Mouse (Mus musculus) midbrain, embryonic 11.5 days (tissue): ENCODE data around the gene Cep128. TPM values are rescaled to one million over a fixed set of nuclear protein-coding genes. Genes with fewer than 3 reads are reported as not detected.

Experiments used
- ATAC-seq: fragments of 200-750 bp; cut with Nextera tagmentation; 2 replicates; pipeline ENCODE4 v1.8.0; 2017; ENCODE audit warnings: moderate TSS enrichment, moderate library complexity; ENCODE audit not compliant: low FRiP score
- DNase-seq: peaks from one replicate; pipeline ENCODE4 v3.0.0; 2015; ENCODE audit warnings: low spot score; ENCODE audit errors: missing footprints
- H3K27ac ChIP-seq: fragments of 300-500 bp; sonication (generic); 2 replicates; pipeline ENCODE4 v1.5.1; 2014; ENCODE audit warnings: low read depth, low read length
- H3K27me3 ChIP-seq: fragments of 300-500 bp; sonication (generic); 2 replicates; pipeline ENCODE4 v1.6.1; 2014; ENCODE audit warnings: mild to moderate bottlenecking, low read length, moderate library complexity, mixed read lengths; ENCODE audit not compliant: control insufficient read depth, insufficient read depth
- H3K36me3 ChIP-seq: fragments of 300-500 bp; sonication (generic); 2 replicates; pipeline ENCODE4 v1.6.1; 2014; ENCODE audit warnings: mild to moderate bottlenecking, low read length, moderate library complexity, mixed read lengths; ENCODE audit not compliant: control insufficient read depth, insufficient read depth
- H3K4me1 ChIP-seq: fragments of 300-500 bp; sonication (generic); 2 replicates; pipeline ENCODE4 v1.6.1; 2014; ENCODE audit warnings: low read length; ENCODE audit not compliant: control insufficient read depth, insufficient read depth
- H3K4me2 ChIP-seq: fragments of 300-500 bp; sonication (generic); 2 replicates; pipeline ENCODE4 v1.6.1; 2014; ENCODE audit warnings: mild to moderate bottlenecking, moderate library complexity
- H3K4me3 ChIP-seq: fragments of 300-500 bp; sonication (generic); 2 replicates; pipeline ENCODE4 v1.5.1; 2014; ENCODE audit warnings: low read depth, low read length
- H3K9ac ChIP-seq: fragments of 300-500 bp; sonication (generic); 2 replicates; pipeline ENCODE4 v1.6.1; 2014; ENCODE audit warnings: low read length
- H3K9me3 ChIP-seq: fragments of 300-500 bp; sonication (generic); 2 replicates; pipeline ENCODE4 v1.6.1; 2016; ENCODE audit warnings: low read length; ENCODE audit not compliant: control insufficient read depth
- WGBS: fragments of 180-500 bp; shearing (Covaris S2); extraction: QIAGEN DNeasy Blood & Tissue Kit; methylation state at CpG from one replicate; pipeline ENCODE4 v1.1.7; 2014; 5-methylcytosine and 5-hydroxymethylcytosine counted together
- polyA plus RNA-seq: library from polyadenylated mRNA; unstranded; fragments of >200 nt; fragmentation: Nextera tagmentation; extraction: Ambion mirVana; gene quantifications from 2 replicates; pipeline ENCODE4 v1.2.1, GENCODE M21; 2014

Gene Cep128
- polyA plus RNA-seq = 9.5 and 11.0 TPM in 2 replicates

GRCm38 (mm10) chr12:91384281-91385017, at the start of gene Cep128, which contains the start of gene Tshr:
Gene Cep128, minus strand, starts transcription at chr12:91384409.
Gene Tshr, plus strand, starts transcription at chr12:91384563.
- 2% methylated on average over 27 of the region's 27 CpGs for WGBS
- H3K4me2 ChIP-seq = peak within 1 kb of the TSS; percentile 90
- peak within 1 kb of the TSS; percentile 65 for H3K4me3 ChIP-seq
- H3K27me3 ChIP-seq = no peaks in the 10 kb centered on the region
- ATAC-seq (peak; percentile 100), DNase-seq (peak; percentile 98)
- H3K36me3 ChIP-seq = no peaks in the 10 kb centered on the region
- H3K9ac ChIP-seq = peak within 1 kb of the TSS; percentile 68
- no peak within 1 kb of the TSS for H3K27ac ChIP-seq
- no peaks in the 10 kb centered on the region for H3K4me1 ChIP-seq
- H3K9me3 ChIP-seq = no peaks in the 10 kb centered on the region

- Histone ChIP-seq H3K4me2 (no peak overlapping the region), H3K27me3 (no peaks in the 10 kb centered on the region), H3K27ac (no peak overlapping the region), H3K9ac (no peak overlapping the region), H3K4me1 (no peaks in the 10 kb centered on the region), H3K36me3 (no peaks in the 10 kb centered on the region), H3K4me3 (no peak overlapping the region), H3K9me3 (no peaks in the 10 kb centered on the region)
- 0 out of 2 replicates have a peak, but pooled peaks have one; percentile 40 for ATAC-seq
- DNase-seq = peak; percentile 53
- 55% methylated on average over 2 of the region's 2 CpGs for WGBS
These were observed 42.9 kb upstream of the Cep128 start for GRCm38 (mm10) chr12:91427129-91427528.

GRCm38 (mm10) chr12:91426499-91426898, 42.3 kb upstream of the Cep128 start:
- no peaks in the 10 kb centered on the region for H3K27me3 ChIP-seq
- H3K9ac ChIP-seq = no peak overlapping the region
- H3K36me3 ChIP-seq = no peaks in the 10 kb centered on the region
- H3K4me2 ChIP-seq = no peak overlapping the region
- WGBS = 47% methylated on average over 4 of the region's 4 CpGs
- ATAC-seq = 0 out of 2 replicates have a peak, but pooled peaks have one; percentile 59
- H3K4me1 ChIP-seq = no peaks in the 10 kb centered on the region
- DNase-seq = no peak
- no peaks in the 10 kb centered on the region for H3K9me3 ChIP-seq
- H3K27ac ChIP-seq = no peak overlapping the region
- H3K4me3 ChIP-seq = no peak overlapping the region

GRCm38 (mm10) chr12:91423125-91423820, 39.1 kb upstream of the Cep128 start:
- WGBS = 71% methylated on average over 11 of the region's 11 CpGs
- Histone ChIP-seq H3K4me2 (no peak overlapping the region), H3K4me3 (no peak overlapping the region), H3K27me3 (no peaks in the 10 kb centered on the region), H3K9me3 (no peaks in the 10 kb centered on the region), H3K4me1 (no peaks in the 10 kb centered on the region), H3K27ac (no peak overlapping the region), H3K9ac (no peak overlapping the region; the same call in 1 of the 2 replicates), H3K36me3 (no peaks in the 10 kb centered on the region)
- DNase-seq (peak; percentile 84), ATAC-seq (peak; percentile 64; the same call in 1 of the 2 replicates)

GRCm38 (mm10) chr12:91421272-91421671, 37.1 kb upstream of the Cep128 start:
- peak; percentile 82 for DNase-seq
- Histone ChIP-seq H3K4me1 (no peaks in the 10 kb centered on the region), H3K9ac (no peak overlapping the region), H3K4me2 (no peak overlapping the region), H3K27ac (no peak overlapping the region), H3K9me3 (no peaks in the 10 kb centered on the region), H3K36me3 (no peaks in the 10 kb centered on the region), H3K4me3 (no peak overlapping the region), H3K27me3 (no peaks in the 10 kb centered on the region)
- ATAC-seq = peak; percentile 38; the same call in 1 of the 2 replicates
- WGBS = 52% methylated on average over 9 of the region's 9 CpGs

- no peak overlapping the region for H3K9ac ChIP-seq
- no peaks in the 10 kb centered on the region for H3K9me3 ChIP-seq
- DNase-seq (peak; percentile 94), ATAC-seq (no peak)
- no peak overlapping the region for H3K27ac ChIP-seq
- no peaks in the 10 kb centered on the region for H3K4me1 ChIP-seq
- no peaks in the 10 kb centered on the region for H3K36me3 ChIP-seq
- 50% methylated on average over 7 of the region's 7 CpGs for WGBS
- H3K4me2 ChIP-seq = no peak overlapping the region
- H3K27me3 ChIP-seq = no peaks in the 10 kb centered on the region
- no peak overlapping the region for H3K4me3 ChIP-seq
These were observed 34.6 kb upstream of the Cep128 start for GRCm38 (mm10) chr12:91418791-91419190.

- no peaks in the 10 kb centered on the region for H3K36me3 ChIP-seq
- H3K4me1 ChIP-seq = no peaks in the 10 kb centered on the region
- no peak overlapping the region for H3K4me2 ChIP-seq
- ATAC-seq (no peak), DNase-seq (no peak)
- no peak overlapping the region for H3K4me3 ChIP-seq
- 91% methylated on average over 7 of the region's 7 CpGs for WGBS
- no peak overlapping the region for H3K27ac ChIP-seq
- H3K9me3 ChIP-seq = no peaks in the 10 kb centered on the region
- H3K9ac ChIP-seq = no peak overlapping the region
- no peaks in the 10 kb centered on the region for H3K27me3 ChIP-seq
These were observed 32.6 kb upstream of the Cep128 start for GRCm38 (mm10) chr12:91416828-91417227.

GRCm38 (mm10) chr12:91415112-91415511, 30.9 kb upstream of the Cep128 start:
- no peak overlapping the region for H3K4me3 ChIP-seq
- no peak overlapping the region for H3K4me2 ChIP-seq
- H3K4me1 ChIP-seq = no peaks in the 10 kb centered on the region
- H3K27me3 ChIP-seq = no peaks in the 10 kb centered on the region
- no peaks in the 10 kb centered on the region for H3K9me3 ChIP-seq
- no peak overlapping the region for H3K27ac ChIP-seq
- H3K36me3 ChIP-seq = no peaks in the 10 kb centered on the region
- no peak for ATAC-seq
- no peak overlapping the region for H3K9ac ChIP-seq
- DNase-seq = peak; percentile 79
- WGBS = 78% methylated on average over 6 of the region's 6 CpGs
